Mouse (Mus musculus): Measurements from ENCODE around the gene 4931406P16Rik. TPM values are rescaled to one million over a fixed set of nuclear protein-coding genes. Genes with fewer than 3 reads are reported as not detected.

4931406P16Rik gene
- polyA plus RNA-seq, 1 experiment from 2014 or later, result 25.8 TPM

DNA sequence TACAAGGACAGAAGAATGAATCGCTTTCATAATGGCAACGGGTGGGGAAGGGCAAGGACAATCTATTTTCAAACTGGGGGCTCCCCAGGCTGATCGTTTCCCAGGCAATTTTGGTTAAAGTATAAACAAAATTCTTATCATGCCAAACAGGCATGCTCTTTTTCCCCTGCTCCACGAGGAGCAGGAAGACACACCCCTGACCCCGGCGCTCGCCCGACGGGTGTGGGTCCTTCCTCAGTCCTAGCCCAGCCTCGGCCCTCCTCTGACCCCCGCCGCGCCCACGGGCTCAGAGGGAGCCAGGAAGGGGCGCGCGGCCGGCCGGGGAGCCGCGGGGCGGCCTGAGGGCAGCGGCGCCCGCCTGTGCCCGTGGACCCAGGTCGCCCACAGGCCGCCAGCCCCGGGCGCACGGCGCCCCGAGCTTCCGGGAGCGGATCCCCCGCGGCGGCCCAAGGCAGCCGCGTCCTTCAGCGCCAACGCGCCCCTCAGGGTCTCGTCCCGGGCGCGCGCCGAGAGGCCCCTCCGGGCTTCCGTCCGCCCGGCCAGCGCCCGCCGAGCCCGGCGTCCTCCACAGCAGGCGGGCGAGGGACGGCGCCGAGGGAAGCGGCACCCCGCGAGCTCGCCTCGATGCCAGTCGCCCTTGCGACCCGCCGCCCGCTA, 437 bp downstream of the 4931406P16Rik start:
- H3K27ac ChIP-seq (replicated peaks), result peak overlapping the region; percentile 84
- H3K4me2 ChIP-seq (replicated peaks), result peak overlapping the region; percentile 67
- ATAC-seq (ENCODE audit: insufficient number of reproducible peaks, low FRiP score, low TSS enrichment, low read depth), result peak; percentile 82
- peaks cover 14% of the 10 kb centered on the region for H3K4me1 ChIP-seq
- H3K9ac ChIP-seq, result peak overlapping the region; percentile 93
- WGBS, result under 1% methylated on average over 73 of the region's 73 CpGs
- H3K36me3 ChIP-seq, result no peaks in the 10 kb centered on the region
- no peaks in the 10 kb centered on the region for H3K27me3 ChIP-seq
- peak overlapping the region; percentile 92 for H3K4me3 ChIP-seq (replicated peaks)
- no peaks in the 10 kb centered on the region for H3K9me3 ChIP-seq (replicated peaks)

DNA sequence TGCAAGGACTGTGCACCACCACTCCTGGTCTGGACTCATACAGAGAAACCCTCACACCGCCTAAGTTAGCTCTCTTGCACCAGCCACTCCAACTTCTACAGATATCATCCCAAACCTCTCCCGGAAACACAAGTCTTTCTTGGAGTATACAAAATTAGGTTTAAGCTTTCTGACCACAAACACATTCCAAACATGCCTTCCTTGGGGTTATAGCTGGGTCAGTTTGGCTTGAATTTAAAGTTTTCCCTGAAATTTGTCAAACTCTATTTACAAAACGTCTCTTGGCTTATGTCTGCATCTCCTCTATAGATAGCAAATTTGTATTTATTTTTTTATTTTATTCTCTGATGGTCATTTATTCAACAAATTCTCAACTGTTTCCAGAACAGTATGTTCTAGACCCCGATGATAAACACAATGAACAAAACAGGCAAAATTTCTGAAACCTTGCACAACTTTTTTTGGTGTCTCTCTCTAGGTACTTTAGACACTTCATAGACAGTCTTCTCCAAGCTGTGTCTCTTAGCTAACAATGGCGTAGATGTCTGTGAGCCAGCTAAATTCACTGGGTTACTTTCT, 4.1 kb downstream of the 4931406P16Rik start:
- H3K4me3 ChIP-seq (replicated peaks), result no peak overlapping the region
- no peaks in the 10 kb centered on the region for H3K9me3 ChIP-seq (replicated peaks)
- 58% methylated on average over 5 of the region's 5 CpGs for WGBS
- H3K27ac ChIP-seq (replicated peaks), result no peak overlapping the region
- H3K4me2 ChIP-seq (replicated peaks), result no peak overlapping the region
- no peaks in the 10 kb centered on the region for H3K27me3 ChIP-seq
- H3K9ac ChIP-seq, result no peak overlapping the region
- H3K4me1 ChIP-seq, result peaks cover 10% of the 10 kb centered on the region
- H3K36me3 ChIP-seq, result no peaks in the 10 kb centered on the region
- ATAC-seq (ENCODE audit: insufficient number of reproducible peaks, low FRiP score, low TSS enrichment, low read depth), result no peak

GRCm38 (mm10) chr7:34308586-34308985, 4.8 kb downstream of the 4931406P16Rik start:
- Histone ChIP-seq H3K9me3 (replicated peaks) (no peaks in the 10 kb centered on the region), H3K4me2 (replicated peaks) (no peak overlapping the region), H3K4me1 (peaks cover 10% of the 10 kb centered on the region), H3K36me3 (no peaks in the 10 kb centered on the region), H3K27me3 (no peaks in the 10 kb centered on the region), H3K4me3 (replicated peaks) (no peak overlapping the region), H3K9ac (no peak overlapping the region), H3K27ac (replicated peaks) (no peak overlapping the region)
- ATAC-seq (ENCODE audit: insufficient number of reproducible peaks, low FRiP score, low TSS enrichment, low read depth), result no peak
- WGBS, result 59% methylated on average over 5 of the region's 5 CpGs

- Histone ChIP-seq H3K9ac (no peak overlapping the region), H3K4me2 (replicated peaks) (no peak overlapping the region)
Measured at GRCm38 (mm10) chr7:34305454-34305853, 7.9 kb downstream of the 4931406P16Rik start.

DNA sequence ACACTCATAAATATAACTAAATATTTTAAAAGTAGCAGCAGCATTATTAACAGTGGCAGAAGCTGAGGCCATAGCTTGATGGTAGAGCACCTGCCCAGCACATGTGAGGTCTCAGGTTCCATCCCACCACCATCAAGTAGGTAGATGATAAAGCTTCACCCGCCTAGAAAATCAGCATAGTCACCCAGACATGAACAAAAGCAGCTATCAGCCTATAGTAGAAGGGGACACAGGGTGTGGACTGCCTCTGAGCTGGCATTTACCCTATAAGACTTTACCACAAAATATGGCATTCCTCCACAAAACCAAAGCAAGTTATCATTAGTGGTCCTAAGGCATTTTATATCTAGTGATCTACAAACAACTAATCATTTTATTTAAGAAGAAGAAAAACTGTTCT, 10.7 kb downstream of the 4931406P16Rik start:
- H3K27ac ChIP-seq (replicated peaks), result no peak overlapping the region
- 79% methylated on average over 1 of the region's 1 CpGs for WGBS
- H3K4me3 ChIP-seq (replicated peaks), result no peak overlapping the region
- H3K4me1 ChIP-seq, result no peaks in the 10 kb centered on the region
- no peaks in the 10 kb centered on the region for H3K27me3 ChIP-seq
- H3K4me2 ChIP-seq (replicated peaks), result no peak overlapping the region
- H3K9me3 ChIP-seq (replicated peaks), result no peaks in the 10 kb centered on the region
- H3K9ac ChIP-seq, result no peak overlapping the region
- peaks cover 6% of the 10 kb centered on the region for H3K36me3 ChIP-seq
- ATAC-seq (ENCODE audit: insufficient number of reproducible peaks, low FRiP score, low TSS enrichment, low read depth), result no peak; the same call in 1 of the 2 replicates

More at GRCm38 (mm10) chr7:34305454-34305853, 7.9 kb downstream of the 4931406P16Rik start:
- H3K4me1 ChIP-seq, result 0 out of 2 replicates have a peak, but pooled peaks cover 3% of the 10 kb centered on the region
- WGBS, result 76% methylated on average over 4 of the region's 4 CpGs
- H3K27me3 ChIP-seq, result no peaks in the 10 kb centered on the region
- ATAC-seq (ENCODE audit: insufficient number of reproducible peaks, low FRiP score, low TSS enrichment, low read depth), result no peak
- H3K27ac ChIP-seq (replicated peaks), result 0 out of 2 replicates have a peak overlapping the region, but pooled peaks have one; percentile 39
- no peaks in the 10 kb centered on the region for H3K9me3 ChIP-seq (replicated peaks)
- H3K4me3 ChIP-seq (replicated peaks), result no peak overlapping the region
- H3K36me3 ChIP-seq, result peaks cover 6% of the 10 kb centered on the region

- Histone ChIP-seq H3K9ac (no peak overlapping the region), H3K4me1 (no peaks in the 10 kb centered on the region), H3K27ac (replicated peaks) (peak overlapping the region; percentile 2; the same call in 1 of the 2 replicates), H3K27me3 (no peaks in the 10 kb centered on the region), H3K9me3 (replicated peaks) (no peaks in the 10 kb centered on the region), H3K36me3 (peaks cover 6% of the 10 kb centered on the region), H3K4me2 (replicated peaks) (no peak overlapping the region), H3K4me3 (replicated peaks) (no peak overlapping the region)
- ATAC-seq (ENCODE audit: insufficient number of reproducible peaks, low FRiP score, low TSS enrichment, low read depth), result no peak
- WGBS, result 88% methylated on average over 3 of the region's 3 CpGs
Measured at GRCm38 (mm10) chr7:34301952-34302351, 11.4 kb downstream of the 4931406P16Rik start.

DNA sequence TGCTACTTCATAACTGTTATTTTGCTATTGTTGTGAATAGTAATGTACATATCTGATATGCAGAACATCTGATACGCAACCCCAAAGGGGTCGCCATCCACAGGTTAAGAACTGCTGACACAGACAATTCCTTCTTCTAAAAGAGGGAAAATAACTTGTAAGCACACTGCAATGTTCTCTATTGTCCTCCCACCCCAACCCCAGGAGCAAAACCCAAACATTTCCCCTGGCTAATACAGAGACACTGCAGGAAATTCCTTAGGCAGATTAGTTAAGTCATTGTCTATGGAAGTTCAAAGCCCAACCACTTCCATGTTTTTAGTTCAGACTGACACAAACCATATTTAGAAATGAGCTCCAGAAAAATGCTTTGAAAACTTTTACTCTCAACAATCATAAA, 14.5 kb downstream of the 4931406P16Rik start:
- no peak overlapping the region for H3K9ac ChIP-seq
- H3K4me2 ChIP-seq (replicated peaks), result no peak overlapping the region
- H3K9me3 ChIP-seq (replicated peaks), result no peaks in the 10 kb centered on the region
- H3K4me3 ChIP-seq (replicated peaks), result no peak overlapping the region
- no peak for ATAC-seq (ENCODE audit: insufficient number of reproducible peaks, low FRiP score, low TSS enrichment, low read depth)
- 79% methylated on average over 2 of the region's 2 CpGs for WGBS
- H3K27ac ChIP-seq (replicated peaks), result no peak overlapping the region
- no peaks in the 10 kb centered on the region for H3K4me1 ChIP-seq
- H3K36me3 ChIP-seq, result peaks cover 6% of the 10 kb centered on the region
- no peaks in the 10 kb centered on the region for H3K27me3 ChIP-seq

DNA sequence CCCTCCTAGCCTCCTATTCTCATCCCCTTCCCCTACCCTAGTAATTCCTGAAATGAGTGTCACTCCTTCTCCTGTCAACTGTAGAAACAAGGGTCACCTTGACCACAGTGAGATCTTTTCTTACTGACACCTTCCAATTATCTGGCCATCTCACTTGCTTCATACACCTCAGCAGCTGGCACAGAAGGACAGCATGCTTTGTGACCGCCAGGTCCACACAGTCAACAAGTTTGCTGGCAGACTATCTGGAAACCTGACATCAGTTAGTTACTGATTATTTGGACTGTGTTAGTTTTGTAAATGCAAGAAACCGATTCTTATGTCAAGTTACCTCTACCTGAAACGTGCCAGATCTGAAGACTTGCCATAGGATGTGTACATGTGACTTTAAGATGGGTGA, 17.2 kb downstream of the 4931406P16Rik start:
- Histone ChIP-seq H3K36me3 (no peaks in the 10 kb centered on the region), H3K27me3 (no peaks in the 10 kb centered on the region), H3K4me1 (no peaks in the 10 kb centered on the region), H3K9me3 (replicated peaks) (no peaks in the 10 kb centered on the region), H3K4me3 (replicated peaks) (no peak overlapping the region), H3K9ac (no peak overlapping the region), H3K4me2 (replicated peaks) (no peak overlapping the region), H3K27ac (replicated peaks) (no peak overlapping the region)
- ATAC-seq (ENCODE audit: insufficient number of reproducible peaks, low FRiP score, low TSS enrichment, low read depth), result no peak
- 92% methylated on average over 3 of the region's 3 CpGs for WGBS

GRCm38 (mm10) chr7:34292633-34293032, 20.7 kb downstream of the 4931406P16Rik start:
- Histone ChIP-seq H3K4me1 (no peaks in the 10 kb centered on the region), H3K27me3 (no peaks in the 10 kb centered on the region), H3K27ac (replicated peaks) (no peak overlapping the region), H3K36me3 (no peaks in the 10 kb centered on the region), H3K4me2 (replicated peaks) (no peak overlapping the region), H3K9ac (no peak overlapping the region), H3K4me3 (replicated peaks) (no peak overlapping the region), H3K9me3 (replicated peaks) (no peaks in the 10 kb centered on the region)
- WGBS, result 94% methylated on average over 2 of the region's 2 CpGs
- no peak for ATAC-seq (ENCODE audit: insufficient number of reproducible peaks, low FRiP score, low TSS enrichment, low read depth)

- 67% methylated on average over 1 of the region's 1 CpGs for WGBS
- H3K4me3 ChIP-seq (replicated peaks), result no peak overlapping the region
- no peak overlapping the region for H3K4me2 ChIP-seq (replicated peaks)
- peak overlapping the region; percentile 40; the same call in 1 of the 2 replicates for H3K27ac ChIP-seq (replicated peaks)
- no peaks in the 10 kb centered on the region for H3K4me1 ChIP-seq
- no peaks in the 10 kb centered on the region for H3K9me3 ChIP-seq (replicated peaks)
- no peaks in the 10 kb centered on the region for H3K36me3 ChIP-seq
- H3K9ac ChIP-seq, result no peak overlapping the region
- no peak for ATAC-seq (ENCODE audit: insufficient number of reproducible peaks, low FRiP score, low TSS enrichment, low read depth)
- H3K27me3 ChIP-seq, result no peaks in the 10 kb centered on the region
Measured at GRCm38 (mm10) chr7:34291265-34291664, 22.1 kb downstream of the 4931406P16Rik start.

GRCm38 (mm10) chr7:34290450-34291151, 22.8 kb downstream of the 4931406P16Rik start:
- no peaks in the 10 kb centered on the region for H3K27me3 ChIP-seq
- H3K4me2 ChIP-seq (replicated peaks), result no peak overlapping the region
- no peaks in the 10 kb centered on the region for H3K36me3 ChIP-seq
- H3K4me1 ChIP-seq, result no peaks in the 10 kb centered on the region
- H3K9ac ChIP-seq, result no peak overlapping the region
- ATAC-seq (ENCODE audit: insufficient number of reproducible peaks, low FRiP score, low TSS enrichment, low read depth), result no peak
- no peaks in the 10 kb centered on the region for H3K9me3 ChIP-seq (replicated peaks)
- H3K27ac ChIP-seq (replicated peaks), result peak overlapping the region; percentile 40; the same call in 1 of the 2 replicates
- no peak overlapping the region for H3K4me3 ChIP-seq (replicated peaks)
